Mouse (Mus musculus) midbrain, embryonic 16.5 days (tissue): Measurements from ENCODE around the gene Srgap1. TPM values are rescaled to one million over a fixed set of nuclear protein-coding genes. Genes with fewer than 3 reads are reported as not detected.
A peak's percentile ranks its signal among the peaks of the same experiment; 100 is the strongest.

Source experiments
- ATAC-seq: fragments of 200-750 bp; cut with Nextera tagmentation; 2 replicates; pipeline ENCODE4 v1.8.0; 2017; ENCODE audit warnings: moderate TSS enrichment
- H3K27ac ChIP-seq: fragments of 300-500 bp; sonication (generic); 2 replicates; pipeline ENCODE4 v1.5.1; 2014; ENCODE audit warnings: mild to moderate bottlenecking, low read length, mixed read lengths
- H3K27me3 ChIP-seq: fragments of 300-500 bp; sonication (generic); 2 replicates; pipeline ENCODE4 v1.6.1; 2014; ENCODE audit warnings: low read depth, low read length, mixed read lengths; ENCODE audit not compliant: control insufficient read depth, insufficient read depth
- H3K36me3 ChIP-seq: fragments of 300-500 bp; sonication (generic); 2 replicates; pipeline ENCODE4 v1.6.1; 2014; ENCODE audit warnings: mild to moderate bottlenecking, low read length, moderate library complexity, mixed read lengths; ENCODE audit not compliant: control insufficient read depth, insufficient read depth
- H3K4me1 ChIP-seq: fragments of 300-500 bp; sonication (generic); 2 replicates; pipeline ENCODE4 v1.6.1; 2014; ENCODE audit warnings: mild to moderate bottlenecking, low read length, mixed read lengths; ENCODE audit not compliant: control insufficient read depth, insufficient read depth
- H3K4me2 ChIP-seq: fragments of 300-500 bp; sonication (generic); 2 replicates; pipeline ENCODE4 v1.6.1; 2014; ENCODE audit warnings: mild to moderate bottlenecking, low read length, mixed read lengths
- H3K4me3 ChIP-seq: fragments of 300-500 bp; sonication (generic); 2 replicates; pipeline ENCODE4 v1.5.1; 2014; ENCODE audit warnings: low read depth, mild to moderate bottlenecking, low read length, moderate library complexity, mixed read lengths
- H3K9ac ChIP-seq: fragments of 300-500 bp; sonication (generic); 2 replicates; pipeline ENCODE4 v1.6.1; 2014; ENCODE audit warnings: low read depth, low read length, mixed read lengths
- H3K9me3 ChIP-seq: fragments of 300-500 bp; sonication (generic); replicated peaks from 2 replicates; pipeline ENCODE4 v1.6.1; 2014; ENCODE audit warnings: mild to moderate bottlenecking, low read length, mixed read lengths; ENCODE audit not compliant: control insufficient read depth, poor library complexity, severe bottlenecking
- WGBS: fragments of 180-500 bp; shearing (Covaris S2); extraction: QIAGEN DNeasy Blood & Tissue Kit; methylation state at CpG from one replicate; pipeline ENCODE4 v1.1.7; 2014; 5-methylcytosine and 5-hydroxymethylcytosine counted together
- polyA plus RNA-seq: library from polyadenylated mRNA; unstranded; fragments of >200 nt; fragmentation: Nextera tagmentation; extraction: Ambion mirVana; gene quantifications from 2 replicates; pipeline ENCODE4 v1.2.1, GENCODE M21; 2015

Srgap1 gene
- polyA plus RNA-seq, 1 experiment from 2014 or later, result 34.4 TPM

DNA sequence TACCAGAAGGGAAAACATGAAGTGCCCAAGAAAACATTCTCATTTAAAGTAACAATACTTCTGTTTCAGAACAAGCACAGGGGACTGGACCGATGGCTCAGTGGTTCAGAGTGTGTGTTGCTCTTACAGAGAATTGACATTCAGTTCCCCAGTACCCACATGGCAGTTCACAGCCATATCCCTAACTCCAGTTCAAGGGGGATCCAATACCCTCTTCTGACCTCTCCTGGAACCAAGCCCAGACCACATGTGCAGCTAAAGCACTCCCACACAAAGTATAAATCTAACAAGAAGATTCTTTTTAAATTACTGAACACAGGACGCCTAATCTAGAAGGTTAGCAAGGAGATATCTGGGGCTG is 38.8 kb downstream of the Srgap1 start:
- Histone ChIP-seq H3K9me3 (no peaks in the 10 kb centered on the region), H3K4me2 (no peak overlapping the region), H3K27me3 (no peaks in the 10 kb centered on the region), H3K4me1 (peaks cover 19% of the 10 kb centered on the region), H3K27ac (peak overlapping the region; percentile 12; the same call in 1 of the 2 replicates), H3K4me3 (no peak overlapping the region), H3K9ac (no peak overlapping the region), H3K36me3 (no peaks in the 10 kb centered on the region)
- 60% methylated on average over 2 of the region's 2 CpGs for WGBS
- no peak for ATAC-seq

DNA sequence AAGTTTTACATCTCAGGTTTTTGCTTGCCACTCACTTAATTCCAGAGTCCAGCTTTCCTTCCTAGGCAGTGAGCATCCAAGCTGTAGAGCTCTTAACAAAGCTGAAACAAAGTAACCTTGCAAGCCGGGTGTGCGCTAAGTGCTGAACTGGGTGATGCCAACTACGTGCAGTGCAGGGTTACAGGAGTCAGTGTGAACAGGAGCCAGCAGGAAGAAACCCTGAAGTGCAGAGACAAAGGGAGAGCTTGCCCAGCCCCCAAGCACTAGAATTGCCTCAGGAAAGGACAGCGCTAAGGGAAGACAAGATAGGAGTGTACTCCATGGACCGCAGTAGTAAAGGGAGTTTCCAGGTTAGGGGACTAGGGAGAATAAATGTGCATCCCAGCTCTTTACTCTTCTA is 40.5 kb downstream of the Srgap1 start:
- H3K9ac ChIP-seq, result no peak overlapping the region
- peaks cover 19% of the 10 kb centered on the region for H3K4me1 ChIP-seq
- H3K27me3 ChIP-seq, result no peaks in the 10 kb centered on the region
- H3K4me3 ChIP-seq, result no peak overlapping the region
- H3K36me3 ChIP-seq, result no peaks in the 10 kb centered on the region
- H3K27ac ChIP-seq, result no peak overlapping the region
- ATAC-seq, result no peak
- no peaks in the 10 kb centered on the region for H3K9me3 ChIP-seq
- no peak overlapping the region for H3K4me2 ChIP-seq
- 45% methylated on average over 5 of the region's 5 CpGs for whole genome bisulfite sequencing

DNA sequence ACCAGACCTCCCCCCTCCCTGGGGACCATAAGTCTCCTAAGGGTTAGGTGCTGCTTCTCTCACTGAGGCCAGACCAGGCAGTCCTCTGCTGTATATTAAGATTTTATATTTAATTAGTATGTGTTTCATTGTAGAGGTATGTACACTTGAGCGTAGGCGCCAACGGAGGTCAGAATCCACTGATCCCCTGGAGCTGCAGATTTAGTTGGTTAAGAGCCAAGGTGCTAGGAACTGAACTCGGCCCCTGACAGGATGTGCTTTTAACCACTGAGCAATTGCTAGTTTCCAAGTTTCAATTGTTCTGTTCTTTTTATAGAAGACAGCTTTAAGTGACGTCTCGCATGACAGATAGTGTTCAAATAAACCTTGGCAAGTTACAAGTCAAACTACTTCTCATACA is 41.0 kb downstream of the Srgap1 start:
- Histone ChIP-seq H3K4me1 (peaks cover 19% of the 10 kb centered on the region), H3K27ac (no peak overlapping the region), H3K36me3 (no peaks in the 10 kb centered on the region), H3K9me3 (no peaks in the 10 kb centered on the region), H3K27me3 (no peaks in the 10 kb centered on the region), H3K4me3 (no peak overlapping the region), H3K9ac (no peak overlapping the region), H3K4me2 (no peak overlapping the region)
- WGBS, result 83% methylated on average over 6 of the region's 6 CpGs
- no peak for ATAC-seq

DNA sequence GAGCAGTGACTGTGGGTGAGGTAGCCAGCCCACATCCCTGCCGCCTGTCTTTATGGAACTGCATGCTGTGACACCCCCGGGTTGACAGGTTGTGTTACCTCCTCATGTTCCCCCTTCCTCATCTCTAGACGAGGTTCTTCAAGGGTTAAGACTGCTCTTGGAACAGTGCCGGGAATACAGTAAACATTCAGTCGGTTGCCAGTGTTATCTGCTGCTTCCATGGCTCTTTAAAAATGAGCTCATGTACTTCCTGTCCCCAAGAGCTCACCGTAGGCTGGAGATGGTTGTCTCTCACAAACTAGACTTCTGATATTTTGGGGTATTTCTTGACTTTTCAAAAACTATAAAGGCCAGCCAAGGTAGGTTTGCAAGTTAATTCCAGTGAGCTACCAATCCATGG is 41.6 kb downstream of the Srgap1 start:
- no peak for ATAC-seq
- no peaks in the 10 kb centered on the region for H3K27me3 ChIP-seq
- no peaks in the 10 kb centered on the region for H3K36me3 ChIP-seq
- H3K27ac ChIP-seq, result no peak overlapping the region
- WGBS, result 70% methylated on average over 6 of the region's 6 CpGs
- H3K9ac ChIP-seq, result no peak overlapping the region
- H3K4me3 ChIP-seq, result no peak overlapping the region
- H3K9me3 ChIP-seq, result no peaks in the 10 kb centered on the region
- H3K4me2 ChIP-seq, result no peak overlapping the region
- H3K4me1 ChIP-seq, result peaks cover 19% of the 10 kb centered on the region

DNA sequence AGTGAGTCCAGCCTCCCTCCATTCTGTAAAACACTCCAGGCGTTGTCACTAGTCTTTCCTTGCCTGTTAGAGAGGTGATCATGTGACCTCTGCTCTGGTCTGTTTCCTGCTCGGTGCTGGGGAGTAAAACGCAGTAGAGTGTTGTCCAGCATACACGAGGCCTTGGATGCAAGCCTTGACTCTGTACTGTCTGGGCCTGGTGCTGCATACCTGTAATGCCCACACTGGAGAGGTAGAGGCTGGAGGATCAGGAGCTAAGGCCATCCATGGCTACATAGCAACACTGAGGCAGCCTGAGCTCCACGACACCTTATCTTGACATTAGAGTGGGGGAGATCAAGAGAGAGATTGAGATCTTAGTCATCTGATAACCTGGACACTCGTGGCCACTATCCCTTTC is 44.2 kb downstream of the Srgap1 start:
- H3K4me1 ChIP-seq, result peaks cover 10% of the 10 kb centered on the region
- no peak overlapping the region for H3K27ac ChIP-seq
- no peaks in the 10 kb centered on the region for H3K9me3 ChIP-seq
- H3K4me2 ChIP-seq, result no peak overlapping the region
- 87% methylated on average over 6 of the region's 6 CpGs for WGBS
- H3K36me3 ChIP-seq, result no peaks in the 10 kb centered on the region
- H3K27me3 ChIP-seq, result no peaks in the 10 kb centered on the region
- no peak overlapping the region for H3K4me3 ChIP-seq
- no peak overlapping the region for H3K9ac ChIP-seq
- ATAC-seq, result no peak

DNA sequence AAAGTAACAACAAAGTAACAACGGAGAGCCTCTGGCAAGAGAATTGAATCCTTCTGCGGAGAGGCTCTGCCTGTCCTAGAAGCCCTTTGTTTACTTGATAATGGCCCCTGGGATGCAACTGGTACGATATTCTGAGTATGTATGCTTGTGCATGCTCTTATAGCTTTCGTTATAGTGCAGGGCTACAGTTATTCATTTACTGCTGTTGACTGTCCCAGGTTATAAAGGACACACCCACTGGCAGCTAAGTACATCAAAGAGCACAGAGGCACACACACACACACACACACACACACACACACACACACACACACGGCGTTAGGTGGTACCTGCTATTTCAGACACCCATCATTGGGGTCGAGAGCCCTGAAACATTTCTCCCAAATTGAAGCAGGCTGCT is 48.3 kb downstream of the Srgap1 start:
- H3K9ac ChIP-seq, result no peak overlapping the region
- no peak overlapping the region for H3K4me2 ChIP-seq
- H3K4me1 ChIP-seq, result peaks cover 31% of the 10 kb centered on the region
- no peaks in the 10 kb centered on the region for H3K36me3 ChIP-seq
- WGBS, result 53% methylated on average over 7 of the region's 7 CpGs
- no peaks in the 10 kb centered on the region for H3K27me3 ChIP-seq
- H3K27ac ChIP-seq, result no peak overlapping the region
- no peak for ATAC-seq
- H3K4me3 ChIP-seq, result no peak overlapping the region
- H3K9me3 ChIP-seq, result no peaks in the 10 kb centered on the region

DNA sequence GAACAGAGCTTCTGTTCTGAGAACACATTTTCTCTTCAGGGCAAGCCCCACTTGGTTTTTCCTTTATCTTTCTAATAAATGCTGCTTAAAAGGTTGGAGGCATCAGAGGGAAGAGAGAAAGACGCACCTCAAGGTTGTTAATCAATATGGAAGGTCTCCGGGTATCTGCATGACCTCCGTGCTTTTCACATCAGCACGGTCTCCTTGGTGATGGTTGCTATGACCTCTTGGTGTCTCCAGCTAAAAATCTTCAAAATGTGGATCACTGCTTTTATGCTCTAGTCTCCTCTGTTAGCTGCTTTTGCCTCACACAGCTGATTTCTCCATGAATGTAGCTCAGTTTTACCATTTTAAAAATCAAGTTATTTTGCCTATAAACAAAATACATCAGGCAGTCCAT is 50.6 kb downstream of the Srgap1 start:
- Histone ChIP-seq H3K4me2 (no peak overlapping the region), H3K4me1 (peaks cover 31% of the 10 kb centered on the region), H3K36me3 (no peaks in the 10 kb centered on the region), H3K27ac (peak overlapping the region; percentile 3), H3K9me3 (no peaks in the 10 kb centered on the region), H3K27me3 (no peaks in the 10 kb centered on the region), H3K9ac (no peak overlapping the region), H3K4me3 (no peak overlapping the region)
- no peak for ATAC-seq
- 6% methylated on average over 4 of the region's 4 CpGs for WGBS

DNA sequence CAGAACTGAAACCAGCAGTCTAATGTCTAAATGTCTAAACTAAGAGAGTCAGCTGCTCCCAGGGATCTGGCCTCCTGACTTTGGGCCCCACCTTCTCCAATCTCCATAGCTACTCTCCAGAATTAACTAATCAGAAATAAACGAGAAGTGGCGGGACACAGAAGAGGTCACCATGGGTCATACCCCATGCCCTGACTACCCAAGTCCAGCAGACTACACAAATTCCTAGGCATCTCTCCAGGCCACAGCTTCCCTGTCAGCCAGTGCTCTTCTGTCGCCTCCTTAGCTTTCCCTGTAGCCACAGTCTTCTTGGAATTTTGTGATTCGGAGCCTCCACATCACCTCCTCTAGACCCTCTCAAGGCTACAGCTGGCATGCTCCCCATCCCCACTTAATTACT is 51.7 kb downstream of the Srgap1 start:
- Histone ChIP-seq H3K27ac (no peak overlapping the region), H3K4me1 (peaks cover 31% of the 10 kb centered on the region), H3K9ac (no peak overlapping the region), H3K4me2 (no peak overlapping the region), H3K4me3 (no peak overlapping the region), H3K36me3 (no peaks in the 10 kb centered on the region), H3K27me3 (no peaks in the 10 kb centered on the region), H3K9me3 (no peaks in the 10 kb centered on the region)
- ATAC-seq, result no peak
- 33% methylated on average over 4 of the region's 4 CpGs for WGBS

DNA sequence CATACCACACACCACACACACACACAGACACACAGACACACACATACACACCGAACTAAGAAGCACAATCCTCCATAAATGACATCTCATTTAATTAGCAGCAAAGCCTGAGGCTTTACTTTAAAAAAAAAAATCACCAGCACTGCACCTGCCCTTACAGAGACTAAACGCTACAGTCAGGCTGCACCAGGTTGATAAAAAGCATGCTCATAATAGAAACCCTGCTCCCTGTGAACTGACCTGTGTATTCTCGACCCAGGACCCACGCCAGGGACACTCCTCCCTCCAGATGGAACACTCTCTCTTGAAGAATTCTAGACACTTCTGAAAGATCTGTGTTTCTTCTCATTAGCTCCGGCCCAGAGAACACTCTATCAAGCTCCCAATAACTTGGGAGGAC is 52.5 kb downstream of the Srgap1 start:
- ATAC-seq, result no peak
- H3K27me3 ChIP-seq, result no peaks in the 10 kb centered on the region
- 47% methylated on average over 5 of the region's 5 CpGs for WGBS
- H3K4me2 ChIP-seq, result no peak overlapping the region
- peaks cover 31% of the 10 kb centered on the region for H3K4me1 ChIP-seq
- H3K9ac ChIP-seq, result no peak overlapping the region
- no peaks in the 10 kb centered on the region for H3K36me3 ChIP-seq
- H3K27ac ChIP-seq, result no peak overlapping the region
- H3K9me3 ChIP-seq, result no peaks in the 10 kb centered on the region
- no peak overlapping the region for H3K4me3 ChIP-seq

DNA sequence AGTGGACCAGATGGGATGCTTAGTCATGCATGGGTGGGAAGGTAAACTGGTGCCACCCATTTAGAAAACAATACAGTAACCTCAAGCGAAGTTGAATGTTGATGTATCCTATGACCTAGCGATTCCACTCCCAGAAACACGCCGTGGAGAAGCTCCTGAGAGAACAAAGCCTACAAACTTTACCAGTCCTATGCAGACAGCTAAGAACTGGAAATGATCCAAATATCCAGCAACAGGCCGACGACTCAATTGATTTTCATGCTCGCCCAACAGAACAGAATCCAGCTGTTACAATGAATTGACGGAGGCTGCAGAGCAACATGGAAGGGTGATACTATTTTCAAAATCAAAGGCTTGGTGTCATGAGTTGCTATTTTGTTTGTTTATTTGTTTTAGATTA is 54.5 kb downstream of the Srgap1 start:
- no peaks in the 10 kb centered on the region for H3K9me3 ChIP-seq
- no peaks in the 10 kb centered on the region for H3K27me3 ChIP-seq
- 43% methylated on average over 8 of the region's 8 CpGs for WGBS
- no peak overlapping the region for H3K9ac ChIP-seq
- no peaks in the 10 kb centered on the region for H3K36me3 ChIP-seq
- H3K27ac ChIP-seq, result no peak overlapping the region
- H3K4me1 ChIP-seq, result peaks cover 27% of the 10 kb centered on the region
- no peak overlapping the region for H3K4me2 ChIP-seq
- no peak overlapping the region for H3K4me3 ChIP-seq
- ATAC-seq, result no peak
